Mouse (Mus musculus) forebrain, embryonic 12.5 days (tissue): Measurements from ENCODE around the gene Myo16. TPM values are rescaled to one million over a fixed set of nuclear protein-coding genes. Genes with fewer than 3 reads are reported as not detected.

Experiments used
- ATAC-seq: fragments of 200-750 bp; cut with Nextera tagmentation; 2 replicates; pipeline ENCODE4 v1.8.0; 2017; ENCODE audit warnings: moderate TSS enrichment; ENCODE audit not compliant: low FRiP score
- H3K27ac ChIP-seq: fragments of 300-500 bp; sonication (generic); 2 replicates; pipeline ENCODE4 v1.5.1; 2016; ENCODE audit warnings: mild to moderate bottlenecking
- H3K27me3 ChIP-seq: fragments of 300-500 bp; sonication (generic); 2 replicates; pipeline ENCODE4 v1.6.1; 2016; ENCODE audit warnings: mild to moderate bottlenecking
- H3K36me3 ChIP-seq: fragments of 300-500 bp; sonication (generic); replicated peaks from 2 replicates; pipeline ENCODE4 v1.6.1; 2016; ENCODE audit warnings: mild to moderate bottlenecking
- H3K4me1 ChIP-seq: fragments of 300-500 bp; sonication (generic); 2 replicates; pipeline ENCODE4 v1.6.1; 2016
- H3K4me2 ChIP-seq: fragments of 300-500 bp; sonication (generic); 2 replicates; pipeline ENCODE4 v1.6.1; 2016; ENCODE audit warnings: mild to moderate bottlenecking, moderate library complexity
- H3K4me3 ChIP-seq: fragments of 300-500 bp; sonication (generic); replicated peaks from 2 replicates; pipeline ENCODE4 v1.5.1; 2016; ENCODE audit warnings: mild to moderate bottlenecking
- H3K9ac ChIP-seq: fragments of 300-500 bp; sonication (generic); 2 replicates; pipeline ENCODE4 v1.6.1; 2016; ENCODE audit warnings: mild to moderate bottlenecking
- H3K9me3 ChIP-seq: fragments of 300-500 bp; sonication (generic); 2 replicates; pipeline ENCODE4 v1.6.1; 2016
- WGBS: fragments of 180-500 bp; shearing (Covaris S2); methylation state at CpG from one replicate; pipeline ENCODE4 v1.1.7; 2016; 5-methylcytosine and 5-hydroxymethylcytosine counted together
- polyA plus RNA-seq: library from polyadenylated mRNA; unstranded; fragments of >200 nt; fragmentation: Nextera tagmentation; extraction: Ambion mirVana; gene quantifications from 2 replicates; pipeline ENCODE4 v1.2.1, GENCODE M21; 2016

Gene Myo16
- 1.8 TPM in 2 replicates for polyA plus RNA-seq

- no peak within 1 kb of the TSS for H3K27ac ChIP-seq
- WGBS: under 1% methylated on average over 56 of the region's 61 CpGs
Measured at GRCm38 (mm10) chr8:10153611-10154438, at the start of gene Myo16. Myo16 (plus strand) TSS chr8:10153911.

DNA sequence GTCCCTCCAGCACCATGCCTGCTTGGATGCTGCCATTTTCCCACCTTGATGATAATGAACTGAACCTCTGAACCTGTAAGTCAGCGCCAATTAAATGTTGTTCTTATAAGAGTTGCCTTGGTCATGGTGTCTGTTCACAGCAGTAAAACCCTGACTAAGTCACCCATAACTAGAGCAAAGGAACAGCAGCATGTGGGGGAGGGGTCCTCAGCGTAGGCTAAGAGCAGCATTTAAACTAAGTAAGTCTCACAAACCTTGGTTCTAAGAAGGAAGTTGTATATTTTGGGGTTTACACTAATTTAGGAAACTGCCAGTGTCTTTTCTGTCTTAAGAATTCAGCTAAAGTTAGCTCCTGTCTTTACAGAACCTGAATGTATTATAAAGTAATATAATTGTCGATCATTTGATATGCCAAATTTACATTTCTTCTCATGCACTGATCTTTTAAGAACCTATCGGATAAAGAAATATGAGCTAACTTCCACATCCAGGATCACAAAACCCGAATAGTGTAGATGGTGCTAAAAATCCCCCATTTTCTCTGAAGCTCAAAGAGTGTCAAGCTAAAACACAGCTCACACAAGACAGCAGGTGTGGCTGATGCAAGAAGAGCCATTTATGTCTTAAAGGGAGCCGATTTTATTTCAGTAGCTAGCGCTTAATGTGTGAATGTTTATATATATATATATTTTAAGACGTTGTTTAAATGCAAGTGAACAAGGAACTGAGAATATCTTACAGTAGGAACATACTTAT, 45.0 kb upstream of the Myo16 start:
- Histone ChIP-seq H3K4me2 (no peak overlapping the region), H3K9ac (no peak overlapping the region), H3K4me1 (no peaks in the 10 kb centered on the region; the same call in 1 of the 2 replicates), H3K9me3 (no peaks in the 10 kb centered on the region), H3K4me3 (no peak overlapping the region), H3K36me3 (no peaks in the 10 kb centered on the region), H3K27ac (no peak overlapping the region), H3K27me3 (no peaks in the 10 kb centered on the region)
- 90% methylated on average over 8 of the region's 8 CpGs for WGBS
- no peak for ATAC-seq

More at GRCm38 (mm10) chr8:10153611-10154438, at the start of gene Myo16:
- Histone ChIP-seq H3K27me3 (peaks cover 13% of the 10 kb centered on the region), H3K9me3 (no peaks in the 10 kb centered on the region), H3K4me1 (peaks cover 12% of the 10 kb centered on the region), H3K4me2 (peak within 1 kb of the TSS; percentile 75), H3K4me3 (peak within 1 kb of the TSS; percentile 55), H3K9ac (peak within 1 kb of the TSS; percentile 58), H3K36me3 (no peaks in the 10 kb centered on the region)
- ATAC-seq: peak; percentile 90

- H3K27ac ChIP-seq: no peak overlapping the region
- no peaks in the 10 kb centered on the region for H3K27me3 ChIP-seq
- H3K9me3 ChIP-seq: no peaks in the 10 kb centered on the region
- ATAC-seq: no peak
- no peaks in the 10 kb centered on the region for H3K36me3 ChIP-seq
- H3K4me2 ChIP-seq: no peak overlapping the region
- H3K4me3 ChIP-seq: no peak overlapping the region
- no peak overlapping the region for H3K9ac ChIP-seq
- 75% methylated on average over 5 of the region's 5 CpGs for WGBS
- peaks cover 4% of the 10 kb centered on the region; the same call in 1 of the 2 replicates for H3K4me1 ChIP-seq
Measured at GRCm38 (mm10) chr8:10122749-10123148, 31.0 kb upstream of the Myo16 start.

DNA sequence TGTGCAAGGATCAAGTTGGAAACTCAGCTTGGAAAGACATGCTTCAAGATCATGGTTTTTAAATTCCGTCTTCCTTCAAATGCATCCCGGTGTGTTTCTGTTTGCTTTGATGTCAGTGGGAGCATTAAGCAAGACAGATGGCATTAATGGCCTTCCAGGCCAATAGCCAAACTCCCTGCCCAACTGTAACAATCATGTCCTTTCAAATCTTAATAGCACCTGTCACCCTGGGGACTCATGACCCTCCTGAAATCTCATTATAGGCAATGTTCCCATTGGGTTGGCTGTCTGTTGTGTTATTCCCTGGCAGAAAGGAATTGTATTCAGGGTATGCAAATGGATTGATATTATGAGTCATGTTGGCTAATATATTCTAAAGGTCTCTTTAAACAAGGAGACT, 30.3 kb upstream of the Myo16 start:
- H3K4me1 ChIP-seq: peaks cover 4% of the 10 kb centered on the region; the same call in 1 of the 2 replicates
- no peak overlapping the region for H3K4me3 ChIP-seq
- H3K9ac ChIP-seq: no peak overlapping the region
- no peaks in the 10 kb centered on the region for H3K9me3 ChIP-seq
- no peaks in the 10 kb centered on the region for H3K27me3 ChIP-seq
- H3K36me3 ChIP-seq: no peaks in the 10 kb centered on the region
- 69% methylated on average over 2 of the region's 2 CpGs for WGBS
- no peak overlapping the region for H3K27ac ChIP-seq
- no peak for ATAC-seq
- H3K4me2 ChIP-seq: no peak overlapping the region

DNA sequence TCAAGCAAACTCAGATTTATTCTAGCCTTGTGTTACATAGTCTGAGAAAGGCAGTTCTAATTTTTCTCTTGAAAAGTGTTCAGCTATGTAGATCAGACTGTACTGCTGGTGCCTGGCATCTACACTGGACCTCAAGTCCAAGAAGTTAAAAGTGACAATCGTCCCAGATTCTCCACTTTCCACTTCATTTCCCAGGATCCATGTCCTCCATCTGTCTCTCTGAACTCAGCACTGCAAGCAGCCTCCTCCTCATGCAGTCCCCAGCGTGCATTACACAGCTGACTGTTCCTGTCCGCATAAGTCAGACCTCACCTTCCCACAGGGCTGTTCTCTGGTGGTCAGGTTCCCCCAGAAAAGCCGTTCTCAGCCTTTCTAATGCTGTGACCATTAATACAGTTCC, 28.0 kb upstream of the Myo16 start:
- Histone ChIP-seq H3K4me1 (peaks cover 10% of the 10 kb centered on the region), H3K27ac (no peak overlapping the region), H3K4me3 (no peak overlapping the region), H3K9me3 (no peaks in the 10 kb centered on the region), H3K27me3 (no peaks in the 10 kb centered on the region), H3K36me3 (no peaks in the 10 kb centered on the region), H3K4me2 (no peak overlapping the region), H3K9ac (no peak overlapping the region)
- WGBS: 83% methylated on average over 4 of the region's 4 CpGs
- ATAC-seq: no peak

GRCm38 (mm10) chr8:10130513-10131414, 22.9 kb upstream of the Myo16 start:
- H3K27ac ChIP-seq: peak overlapping the region; percentile 31; the same call in 1 of the 2 replicates
- H3K9me3 ChIP-seq: 0 out of 2 replicates have a peak, but pooled peaks cover 2% of the 10 kb centered on the region
- peak overlapping the region; percentile 24; the same call in 1 of the 2 replicates for H3K4me2 ChIP-seq
- peak; percentile 69 for ATAC-seq
- WGBS: 33% methylated on average over 15 of the region's 15 CpGs
- no peaks in the 10 kb centered on the region for H3K36me3 ChIP-seq
- H3K9ac ChIP-seq: no peak overlapping the region
- H3K27me3 ChIP-seq: no peaks in the 10 kb centered on the region
- peaks cover 11% of the 10 kb centered on the region for H3K4me1 ChIP-seq
- no peak overlapping the region for H3K4me3 ChIP-seq

DNA sequence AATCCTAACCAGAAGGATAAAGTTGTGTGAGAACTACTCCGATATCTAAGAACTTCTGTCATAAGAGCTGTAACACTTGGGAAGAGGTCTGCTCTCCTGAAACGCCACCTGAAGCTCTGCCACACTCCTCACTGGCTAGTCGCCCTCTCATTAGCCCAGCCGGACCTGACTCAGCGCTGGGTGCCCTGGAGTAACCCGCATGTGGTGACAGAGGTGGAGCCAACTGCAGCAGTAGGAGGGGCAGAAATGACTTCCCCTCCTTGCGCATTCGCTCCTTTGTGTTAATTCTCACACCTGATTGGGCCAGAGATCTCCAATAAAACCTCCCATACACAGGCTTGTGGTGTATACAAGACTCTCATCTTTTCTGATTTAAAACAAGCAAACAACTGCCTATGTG, 14.2 kb upstream of the Myo16 start:
- WGBS: 30% methylated on average over 8 of the region's 8 CpGs

DNA sequence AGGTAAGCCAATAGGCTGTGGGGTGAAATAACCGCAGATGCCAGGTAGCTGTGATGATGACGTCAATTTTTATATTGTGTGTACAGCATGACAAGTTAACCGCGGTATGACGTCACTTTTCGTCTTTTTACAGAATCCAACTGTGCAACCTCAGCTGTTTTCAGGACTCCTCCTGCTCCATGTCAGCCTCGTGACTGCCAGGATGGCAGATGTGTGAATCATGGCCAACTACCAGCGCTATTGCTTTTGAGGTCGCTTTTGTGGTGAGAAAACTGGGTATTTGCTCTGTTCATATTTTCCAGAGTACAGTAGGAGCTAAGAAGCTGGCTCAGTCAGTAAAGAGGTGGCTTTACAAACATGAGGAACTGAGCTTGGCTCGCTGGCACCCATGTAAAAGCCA, 9.8 kb upstream of the Myo16 start:
- H3K27ac ChIP-seq: no peak overlapping the region
- no peak overlapping the region for H3K4me2 ChIP-seq
- H3K4me1 ChIP-seq: no peaks in the 10 kb centered on the region
- H3K4me3 ChIP-seq: no peak overlapping the region
- no peaks in the 10 kb centered on the region for H3K27me3 ChIP-seq
- ATAC-seq: no peak
- H3K9me3 ChIP-seq: no peaks in the 10 kb centered on the region
- H3K36me3 ChIP-seq: no peaks in the 10 kb centered on the region
- H3K9ac ChIP-seq: no peak overlapping the region
- WGBS: 88% methylated on average over 10 of the region's 10 CpGs

More for the DNA sequence above, 14.2 kb upstream of the Myo16 start:
- no peak overlapping the region for H3K4me3 ChIP-seq
- H3K9ac ChIP-seq: no peak overlapping the region
- no peaks in the 10 kb centered on the region for H3K36me3 ChIP-seq
- no peaks in the 10 kb centered on the region for H3K4me1 ChIP-seq
- no peaks in the 10 kb centered on the region for H3K27me3 ChIP-seq
- ATAC-seq: no peak
- no peak overlapping the region for H3K4me2 ChIP-seq
- no peak overlapping the region for H3K27ac ChIP-seq
- no peaks in the 10 kb centered on the region for H3K9me3 ChIP-seq

- WGBS: 82% methylated on average over 6 of the region's 6 CpGs
- Histone ChIP-seq H3K27me3 (peaks cover 13% of the 10 kb centered on the region), H3K9ac (no peak overlapping the region), H3K27ac (no peak overlapping the region), H3K4me2 (no peak overlapping the region), H3K4me3 (no peak overlapping the region), H3K9me3 (no peaks in the 10 kb centered on the region), H3K4me1 (peaks cover 12% of the 10 kb centered on the region), H3K36me3 (no peaks in the 10 kb centered on the region)
- no peak for ATAC-seq
Measured at GRCm38 (mm10) chr8:10151692-10152247, 1.9 kb upstream of the Myo16 start.

DNA sequence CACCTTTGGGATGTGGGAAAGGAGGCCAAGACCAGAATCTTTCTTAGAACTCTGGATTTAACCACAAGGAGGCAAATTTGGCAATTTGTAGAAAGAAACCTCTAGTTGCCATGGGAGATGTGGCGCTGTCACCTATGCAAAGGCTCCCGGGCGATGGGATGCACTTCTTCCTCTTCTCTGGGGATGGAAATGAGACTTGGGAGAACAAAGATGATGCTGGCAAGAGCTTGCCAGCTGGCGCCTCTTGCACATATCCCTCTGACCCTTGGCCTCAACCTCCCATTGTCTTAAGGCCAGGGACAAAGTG, 681 bp downstream of the Myo16 start:
- Histone ChIP-seq H3K9me3 (no peaks in the 10 kb centered on the region), H3K4me2 (peak overlapping the region; percentile 75), H3K9ac (peak overlapping the region; percentile 58; the same call in 1 of the 2 replicates), H3K27ac (no peak overlapping the region), H3K36me3 (no peaks in the 10 kb centered on the region), H3K27me3 (peaks cover 13% of the 10 kb centered on the region), H3K4me1 (peaks cover 12% of the 10 kb centered on the region), H3K4me3 (peak overlapping the region; percentile 55)
- no peak for ATAC-seq
- 6% methylated on average over 4 of the region's 4 CpGs for WGBS

DNA sequence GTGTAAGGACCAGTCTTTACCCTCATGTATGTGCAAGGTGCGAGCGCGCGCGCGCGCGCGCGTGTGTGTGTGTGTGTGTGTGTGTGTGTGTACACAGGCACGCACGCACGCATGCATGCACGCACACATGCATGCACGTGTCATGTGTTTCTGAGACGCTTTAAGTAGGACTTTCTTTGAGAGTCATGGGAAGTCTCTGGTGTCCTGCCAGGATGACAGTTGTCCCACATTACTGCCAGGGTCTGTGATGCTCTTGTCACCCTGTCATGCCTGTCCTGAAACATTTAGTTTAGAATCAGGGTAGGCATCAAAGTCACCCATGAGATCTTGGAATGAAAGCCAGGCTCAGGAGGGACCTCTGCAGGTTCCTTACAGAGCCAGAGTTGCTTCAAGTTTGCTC, 1.4 kb downstream of the Myo16 start:
- Histone ChIP-seq H3K36me3 (no peaks in the 10 kb centered on the region), H3K27ac (no peak overlapping the region), H3K9ac (no peak overlapping the region), H3K27me3 (peaks cover 13% of the 10 kb centered on the region), H3K4me3 (peak overlapping the region; percentile 55; the same call in 1 of the 2 replicates), H3K4me1 (peaks cover 12% of the 10 kb centered on the region), H3K4me2 (peak overlapping the region; percentile 75), H3K9me3 (no peaks in the 10 kb centered on the region)
- WGBS: 93% methylated on average over 16 of the region's 16 CpGs
- ATAC-seq: no peak
